Mouse (Mus musculus): ENCODE measurements around the gene Fam71a. TPM values are rescaled to one million over a fixed set of nuclear protein-coding genes. Genes with fewer than 3 reads are reported as not detected.

Fam71a gene
- 10 to 100 TPM; 19.5 to 33.2 TPM for total RNA-seq (2023)

GRCm38 (mm10) chr1:191164717-191165116 lies at the start of gene Fam71a:
TSS of gene Fam71a (minus strand) at chr1:191164817.

Other genes with a start within 250 kb of the Fam71a start
- 10 to 100 TPM; 28.9 to 32.0 TPM for gene Angel2, start 239.7 kb downstream of the Fam71a start, total RNA-seq (2023)
- gene Vash2, start 185.5 kb downstream of the Fam71a start, total RNA-seq (2023): not detected
- 10 to 100 TPM; 39.6 to 45.0 TPM for gene Flvcr1, start 138.7 kb downstream of the Fam71a start, total RNA-seq (2023)
- not detected for gene Spata45, start 128.2 kb downstream of the Fam71a start, total RNA-seq (2023)
- 10 to 100 TPM in 1 of 2 experiments, 1 to 10 TPM in 1; 9.8 to 11.4 TPM for gene Tatdn3, start 101.9 kb downstream of the Fam71a start, total RNA-seq (2023)
- gene Nsl1, start 101.8 kb downstream of the Fam71a start, total RNA-seq (2023): 10 to 100 TPM; 11.8 to 14.5 TPM
- 1 to 10 TPM; 2.4 to 4.7 TPM for gene Batf3, start 67.0 kb downstream of the Fam71a start, total RNA-seq (2023)
- 100 to 1,000 TPM; 294 to 313 TPM for gene Atf3, start 53.2 kb upstream of the Fam71a start, total RNA-seq (2023)
- 1 to 10 TPM; 6.2 to 7.0 TPM for gene Nenf, start 153.4 kb upstream of the Fam71a start, total RNA-seq (2023)
- 1 to 10 TPM; 4.0 to 4.3 TPM for gene Tmem206, start 161.1 kb upstream of the Fam71a start, total RNA-seq (2023)
- 100 to 1,000 TPM; 305 to 324 TPM for gene Ppp2r5a, start 238.5 kb upstream of the Fam71a start, total RNA-seq (2023)